Mouse (Mus musculus) adrenal gland, postnatal 4 days (tissue): ENCODE measurements at regions not wholly inside any gene's neighbourhood (a gene's known extent, or its start where the extent isn't known, plus 50 kb on each side); places are given as distances from the start of the nearest gene placed in this dataset.

Experiments
- DNase-seq, 2 experiments: peaks; one replicate each; pipeline ENCODE4 v3.0.0; 2021 to 2022; ENCODE audit warnings: low spot score in 2 of 2, mixed read lengths in 2 of 2

DNA sequence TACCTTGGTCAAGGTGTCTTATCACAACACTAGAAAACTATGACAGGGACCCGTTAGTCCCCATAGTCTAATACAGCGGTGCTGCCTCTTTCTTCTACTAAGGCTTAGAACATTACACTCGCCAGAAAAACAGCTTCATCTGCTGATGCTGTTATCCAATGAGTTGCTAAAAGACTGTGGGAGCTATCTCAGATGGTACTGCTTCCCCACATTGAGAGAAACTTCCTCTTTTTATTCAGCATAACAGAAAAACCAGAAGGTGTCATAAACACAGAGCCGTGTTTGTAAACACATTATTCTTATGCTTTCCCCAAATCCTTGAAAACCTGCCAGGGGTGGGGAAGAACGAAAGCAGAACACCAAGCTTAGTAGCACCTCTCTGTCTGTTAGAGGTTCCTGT, 49.9 kb upstream of the Arhgap5 start:
- no peak for DNase-seq
